Mouse (Mus musculus): ENCODE measurements around the gene Ergic3. TPM values are rescaled to one million over a fixed set of nuclear protein-coding genes. Genes with fewer than 3 reads are reported as not detected.

The Ergic3 gene
- polyA plus RNA-seq, 1 experiment from 2014 or later, result 243 TPM

GRCm38 (mm10) chr2:156039390-156039789 lies 31.5 kb downstream of the Ergic3 start:
- no peak overlapping the region for H3K9ac ChIP-seq (ENCODE audit: low read depth, low read length)
- ATAC-seq (ENCODE audit: low FRiP score) (no peak), DNase-seq (ENCODE audit: low spot score) (no peak)
- no peaks in the 10 kb centered on the region for H3K9me3 ChIP-seq (ENCODE audit: control insufficient read depth, low read length)
- 96% methylated on average over 3 of the region's 3 CpGs for WGBS
- no peak overlapping the region for H3K27ac ChIP-seq (ENCODE audit: low read depth, low read length)
- H3K4me1 ChIP-seq (replicated peaks; ENCODE audit: control insufficient read depth, insufficient read depth, low read length), result no peaks in the 10 kb centered on the region
- no peak overlapping the region for H3K4me2 ChIP-seq (replicated peaks; ENCODE audit: low read depth, low read length)
- no peaks in the 10 kb centered on the region for H3K27me3 ChIP-seq (ENCODE audit: control insufficient read depth, insufficient read depth, low read length)
- H3K36me3 ChIP-seq (ENCODE audit: control insufficient read depth, insufficient read depth, low read length), result no peaks in the 10 kb centered on the region
- H3K4me3 ChIP-seq (ENCODE audit: low read depth, low read length), result no peak overlapping the region

GRCm38 (mm10) chr2:156042903-156043302 lies 35.1 kb downstream of the Ergic3 start:
- no peak overlapping the region for H3K27ac ChIP-seq (ENCODE audit: low read depth, low read length)
- no peak overlapping the region for H3K4me2 ChIP-seq (replicated peaks; ENCODE audit: low read depth, low read length)
- no peaks in the 10 kb centered on the region for H3K36me3 ChIP-seq (ENCODE audit: control insufficient read depth, insufficient read depth, low read length)
- no peak for ATAC-seq (ENCODE audit: low FRiP score)
- peaks cover 4% of the 10 kb centered on the region; the same call in 1 of the 2 replicates for H3K27me3 ChIP-seq (ENCODE audit: control insufficient read depth, insufficient read depth, low read length)
- H3K4me1 ChIP-seq (replicated peaks; ENCODE audit: control insufficient read depth, insufficient read depth, low read length), result no peaks in the 10 kb centered on the region
- no peak overlapping the region for H3K9ac ChIP-seq (ENCODE audit: low read depth, low read length)
- no peak for DNase-seq (ENCODE audit: low spot score)
- H3K4me3 ChIP-seq (ENCODE audit: low read depth, low read length), result no peak overlapping the region
- no peaks in the 10 kb centered on the region for H3K9me3 ChIP-seq (ENCODE audit: control insufficient read depth, low read length)
- 78% methylated on average over 8 of the region's 8 CpGs for WGBS

GRCm38 (mm10) chr2:156047929-156048328 lies 40.1 kb downstream of the Ergic3 start:
- DNase-seq (ENCODE audit: low spot score) (no peak), ATAC-seq (ENCODE audit: low FRiP score) (no peak)
- no peak overlapping the region for H3K4me3 ChIP-seq (ENCODE audit: low read depth, low read length)
- H3K27me3 ChIP-seq (ENCODE audit: control insufficient read depth, insufficient read depth, low read length), result peaks cover 4% of the 10 kb centered on the region; the same call in 1 of the 2 replicates
- H3K27ac ChIP-seq (ENCODE audit: low read depth, low read length), result no peak overlapping the region
- H3K4me2 ChIP-seq (replicated peaks; ENCODE audit: low read depth, low read length), result no peak overlapping the region; the same call in 1 of the 2 replicates
- H3K4me1 ChIP-seq (replicated peaks; ENCODE audit: control insufficient read depth, insufficient read depth, low read length), result no peaks in the 10 kb centered on the region
- H3K36me3 ChIP-seq (ENCODE audit: control insufficient read depth, insufficient read depth, low read length), result no peaks in the 10 kb centered on the region
- WGBS, result 7% methylated on average over 19 of the region's 19 CpGs
- no peaks in the 10 kb centered on the region for H3K9me3 ChIP-seq (ENCODE audit: control insufficient read depth, low read length)
- no peak overlapping the region for H3K9ac ChIP-seq (ENCODE audit: low read depth, low read length)

- no peak for DNase-seq (ENCODE audit: low spot score)
- Histone ChIP-seq H3K4me2 (replicated peaks; ENCODE audit: low read depth, low read length) (no peak within 1 kb of the TSS), H3K27me3 (ENCODE audit: control insufficient read depth, insufficient read depth, low read length) (no peaks in the 10 kb centered on the region), H3K9ac (ENCODE audit: low read depth, low read length) (no peak within 1 kb of the TSS), H3K4me3 (ENCODE audit: low read depth, low read length) (no peak within 1 kb of the TSS), H3K36me3 (ENCODE audit: control insufficient read depth, insufficient read depth, low read length) (no peaks in the 10 kb centered on the region), H3K4me1 (replicated peaks; ENCODE audit: control insufficient read depth, insufficient read depth, low read length) (no peaks in the 10 kb centered on the region), H3K9me3 (ENCODE audit: control insufficient read depth, low read length) (no peaks in the 10 kb centered on the region), H3K27ac (ENCODE audit: low read depth, low read length) (no peak within 1 kb of the TSS)
- WGBS, result 81% methylated on average over 9 of the region's 9 CpGs
- ATAC-seq (ENCODE audit: low FRiP score), result no peak
Observed at GRCm38 (mm10) chr2:156052816-156053215, 45.0 kb downstream of the Ergic3 start, which contains the start of gene Fer1l4. Fer1l4 (minus strand) TSS chr2:156052947.

GRCm38 (mm10) chr2:156065099-156066041 lies 57.5 kb downstream of the Ergic3 start, which contains the start of gene Spag4:
Spag4 (plus strand) TSS chr2:156065175.
- H3K4me2 ChIP-seq (replicated peaks; ENCODE audit: low read depth, low read length), result peak within 1 kb of the TSS; percentile 92
- H3K9me3 ChIP-seq (ENCODE audit: control insufficient read depth, low read length), result no peaks in the 10 kb centered on the region
- H3K4me3 ChIP-seq (ENCODE audit: low read depth, low read length), result peak within 1 kb of the TSS; percentile 67
- H3K27me3 ChIP-seq (ENCODE audit: control insufficient read depth, insufficient read depth, low read length), result no peaks in the 10 kb centered on the region
- no peaks in the 10 kb centered on the region for H3K36me3 ChIP-seq (ENCODE audit: control insufficient read depth, insufficient read depth, low read length)
- H3K27ac ChIP-seq (ENCODE audit: low read depth, low read length), result peak within 1 kb of the TSS; percentile 66
- no peaks in the 10 kb centered on the region for H3K4me1 ChIP-seq (replicated peaks; ENCODE audit: control insufficient read depth, insufficient read depth, low read length)
- ATAC-seq (ENCODE audit: low FRiP score) (peak; percentile 81), DNase-seq (ENCODE audit: low spot score) (peak; percentile 88)
- WGBS, result 1% methylated on average over 71 of the region's 81 CpGs
- H3K9ac ChIP-seq (ENCODE audit: low read depth, low read length), result peak within 1 kb of the TSS; percentile 80

- Histone ChIP-seq H3K27me3 (ENCODE audit: control insufficient read depth, insufficient read depth, low read length) (no peaks in the 10 kb centered on the region), H3K4me1 (replicated peaks; ENCODE audit: control insufficient read depth, insufficient read depth, low read length) (no peaks in the 10 kb centered on the region), H3K4me2 (replicated peaks; ENCODE audit: low read depth, low read length) (peak overlapping the region; percentile 92), H3K9me3 (ENCODE audit: control insufficient read depth, low read length) (no peaks in the 10 kb centered on the region), H3K4me3 (ENCODE audit: low read depth, low read length) (peak overlapping the region; percentile 67), H3K9ac (ENCODE audit: low read depth, low read length) (peak overlapping the region; percentile 80; the same call in 1 of the 2 replicates), H3K27ac (ENCODE audit: low read depth, low read length) (no peak overlapping the region), H3K36me3 (ENCODE audit: control insufficient read depth, insufficient read depth, low read length) (0 out of 2 replicates have a peak, but pooled peaks cover 2% of the 10 kb centered on the region)
- 29% methylated on average over 10 of the region's 10 CpGs for WGBS
- ATAC-seq (ENCODE audit: low FRiP score) (peak; percentile 34; the same call in 1 of the 2 replicates), DNase-seq (ENCODE audit: low spot score) (no peak)
Observed at GRCm38 (mm10) chr2:156066126-156066525, 58.3 kb downstream of the Ergic3 start.

Other genes starting within 250 kb of the Ergic3 start
- 3.2 and 3.4 TPM in 2 replicates for gene Mmp24, start 232.7 kb upstream of the Ergic3 start, polyA plus RNA-seq (2014; fragmentation: Nextera tagmentation; extraction: Ambion mirVana)
- 9.6 and 9.7 TPM in 2 replicates for gene BC029722, start 188.6 kb upstream of the Ergic3 start, polyA plus RNA-seq (2014; fragmentation: Nextera tagmentation; extraction: Ambion mirVana)
- gene Eif6, start 181.1 kb upstream of the Ergic3 start, polyA plus RNA-seq (2014; fragmentation: Nextera tagmentation; extraction: Ambion mirVana), result 193 and 208 TPM in 2 replicates
- 0.19 and 0.20 TPM in 2 replicates for gene Fam83c, start 173.2 kb upstream of the Ergic3 start, polyA plus RNA-seq (2014; fragmentation: Nextera tagmentation; extraction: Ambion mirVana)
- gene Uqcc1, start 77.7 kb upstream of the Ergic3 start, polyA plus RNA-seq (2014; fragmentation: Nextera tagmentation; extraction: Ambion mirVana), result 69.6 and 80.8 TPM in 2 replicates
- gene Gm15557, start 67.3 kb upstream of the Ergic3 start, polyA plus RNA-seq (2014; fragmentation: Nextera tagmentation; extraction: Ambion mirVana), result not detected in 2 replicates
- gene Gdf5, start 62.7 kb upstream of the Ergic3 start, polyA plus RNA-seq (2014; fragmentation: Nextera tagmentation; extraction: Ambion mirVana), result 1.3 and 1.4 TPM in 2 replicates
- 14.9 and 23.3 TPM in 2 replicates for gene Cep250, start 51.6 kb upstream of the Ergic3 start, polyA plus RNA-seq (2014; fragmentation: Nextera tagmentation; extraction: Ambion mirVana)
- 1.4 and 2.5 TPM in 2 replicates for gene 6430550D23Rik, start 68 bp upstream of the Ergic3 start, polyA plus RNA-seq (2014; fragmentation: Nextera tagmentation; extraction: Ambion mirVana)
- not detected in 2 replicates for gene Fer1l4, start 44.9 kb downstream of the Ergic3 start, polyA plus RNA-seq (2014; fragmentation: Nextera tagmentation; extraction: Ambion mirVana)
- gene Spag4, start 57.1 kb downstream of the Ergic3 start, polyA plus RNA-seq (2014; fragmentation: Nextera tagmentation; extraction: Ambion mirVana), result 3.9 and 4.8 TPM in 2 replicates
- 45.1 and 46.1 TPM in 2 replicates for gene Cpne1, start 103.9 kb downstream of the Ergic3 start, polyA plus RNA-seq (2014; fragmentation: Nextera tagmentation; extraction: Ambion mirVana)
- gene Rbm12, start 103.9 kb downstream of the Ergic3 start, polyA plus RNA-seq (2014; fragmentation: Nextera tagmentation; extraction: Ambion mirVana), result 38.4 and 41.6 TPM in 2 replicates
- gene Gm28036, start 119.0 kb downstream of the Ergic3 start, polyA plus RNA-seq (2014; fragmentation: Nextera tagmentation; extraction: Ambion mirVana), result 19.7 and 20.1 TPM in 2 replicates
- gene Romo1, start 136.0 kb downstream of the Ergic3 start, polyA plus RNA-seq (2014; fragmentation: Nextera tagmentation; extraction: Ambion mirVana), result 386 and 402 TPM in 2 replicates
- 37.1 and 37.7 TPM in 2 replicates for gene Nfs1, start 136.1 kb downstream of the Ergic3 start, polyA plus RNA-seq (2014; fragmentation: Nextera tagmentation; extraction: Ambion mirVana)
- 639 and 715 TPM in 2 replicates for gene Rbm39, start 172.2 kb downstream of the Ergic3 start, polyA plus RNA-seq (2014; fragmentation: Nextera tagmentation; extraction: Ambion mirVana)
- gene Phf20, start 188.4 kb downstream of the Ergic3 start, polyA plus RNA-seq (2014; fragmentation: Nextera tagmentation; extraction: Ambion mirVana), result 80.9 and 104 TPM in 2 replicates